Mouse (Mus musculus) cortical plate, adult 2 months (tissue): Measurements from ENCODE around the gene Abca13. TPM values are rescaled to one million over a fixed set of nuclear protein-coding genes. Genes with fewer than 3 reads are reported as not detected.

Source experiments
- H3K27ac ChIP-seq: fragments of 200-500 bp; 2 replicates; pipeline ENCODE4 v1.5.1; 2012; ENCODE audit warnings: low read length, control low read depth, inconsistent platforms; ENCODE audit not compliant: insufficient read depth
- H3K4me1 ChIP-seq: fragments of 200-500 bp; 2 replicates; pipeline ENCODE4 v1.6.1; 2011; ENCODE audit warnings: low read length; ENCODE audit not compliant: control insufficient read depth, insufficient read depth
- H3K4me3 ChIP-seq: fragments of 200-500 bp; 2 replicates; pipeline ENCODE4 v1.5.1; 2011; ENCODE audit warnings: mild to moderate bottlenecking, low read length, control low read depth; ENCODE audit not compliant: insufficient read depth
- CTCF ChIP-seq: fragments of 200-500 bp; IDR thresholded peaks from 2 replicates; pipeline ENCODE4 v1.5.1; 2011; ENCODE audit warnings: mild to moderate bottlenecking, control low read depth, low read length; ENCODE audit not compliant: insufficient read depth; ENCODE audit errors: extremely low read depth
- POLR2A ChIP-seq: fragments of 200-500 bp; IDR thresholded peaks from 2 replicates; pipeline ENCODE4 v1.6.1; 2011; ENCODE audit warnings: mild to moderate bottlenecking, low read length, control low read depth; ENCODE audit not compliant: insufficient read depth; ENCODE audit errors: extremely low read depth
- polyA plus RNA-seq: library from polyadenylated mRNA; depleted of rRNA; stranded (reverse); fragments of >200 nt; gene quantifications from 2 replicates; pipeline ENCODE4 v1.2.3, GENCODE M21; 2012

Abca13 gene
- polyA plus RNA-seq, 1 experiment: 0.04 TPM

GRCm38 (mm10) chr11:9568302-9568701, 376.6 kb downstream of the Abca13 start:
- Histone ChIP-seq H3K4me1 (no peaks in the 10 kb centered on the region; the same call in 1 of the 2 replicates), H3K27ac (no peak overlapping the region), H3K4me3 (no peak overlapping the region)
- TF ChIP-seq POLR2A (no peak), CTCF (no peak)

DNA sequence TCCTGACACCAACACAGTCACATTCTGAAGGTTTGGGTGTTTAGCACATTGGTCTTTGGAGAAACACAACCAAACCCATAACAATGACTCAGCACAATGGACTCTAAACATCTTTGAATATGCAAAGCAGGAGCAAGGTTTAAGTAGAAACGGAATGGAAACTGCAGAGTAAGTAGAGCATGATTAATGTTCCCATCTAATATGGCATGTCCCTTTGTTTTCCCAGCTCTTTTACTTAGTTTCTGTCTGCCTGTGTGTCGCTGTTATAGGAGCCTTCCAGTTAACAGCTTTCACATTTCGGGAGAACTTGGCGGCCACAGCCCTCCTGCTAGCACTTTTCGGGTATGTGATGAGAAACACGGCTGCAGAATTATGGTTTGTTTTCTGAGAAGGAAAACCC, 378.6 kb downstream of the Abca13 start:
- Histone ChIP-seq H3K4me3 (no peak overlapping the region), H3K4me1 (no peaks in the 10 kb centered on the region; the same call in 1 of the 2 replicates), H3K27ac (no peak overlapping the region)
- TF ChIP-seq CTCF (no peak), POLR2A (no peak)

- Histone ChIP-seq H3K27ac (no peak overlapping the region), H3K4me1 (no peaks in the 10 kb centered on the region)
Measured at GRCm38 (mm10) chr11:9574894-9575293, 383.2 kb downstream of the Abca13 start.

GRCm38 (mm10) chr11:9591757-9592316, 400.1 kb downstream of the Abca13 start:
- Histone ChIP-seq H3K27ac (no peak overlapping the region), H3K4me3 (no peak overlapping the region), H3K4me1 (no peaks in the 10 kb centered on the region)
- no peak for TF ChIP-seq CTCF

More at GRCm38 (mm10) chr11:9574894-9575293, 383.2 kb downstream of the Abca13 start:
- H3K4me3 ChIP-seq: no peak overlapping the region
- TF ChIP-seq CTCF: no peak

- TF ChIP-seq CTCF: no peak
- no peak for TF ChIP-seq POLR2A
- Histone ChIP-seq H3K27ac (no peak overlapping the region), H3K4me1 (no peaks in the 10 kb centered on the region), H3K4me3 (no peak overlapping the region)
Measured at GRCm38 (mm10) chr11:9597299-9597698, 405.6 kb downstream of the Abca13 start.

DNA sequence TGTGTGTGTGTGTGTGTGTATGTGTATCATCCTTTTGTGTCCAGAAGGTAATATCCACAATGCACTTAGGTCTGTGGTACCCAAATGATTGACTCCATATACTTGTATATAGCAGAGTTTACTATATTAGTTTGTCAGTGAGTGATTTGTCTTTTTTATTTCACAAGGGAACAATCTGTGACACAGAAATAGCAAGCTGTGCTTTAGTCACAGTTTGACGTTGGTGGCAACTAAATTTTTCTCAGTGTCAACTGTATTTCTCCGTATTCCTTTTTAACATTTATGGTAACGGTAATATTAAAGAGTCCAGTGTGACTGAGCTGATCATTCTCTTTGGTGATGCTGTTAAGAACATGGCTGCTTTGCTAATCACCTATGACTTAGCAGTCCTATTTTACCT, 409.4 kb downstream of the Abca13 start:
- no peak overlapping the region for H3K27ac ChIP-seq
- H3K4me1 ChIP-seq: no peaks in the 10 kb centered on the region
- H3K4me3 ChIP-seq: no peak overlapping the region
- TF ChIP-seq CTCF: no peak
- no peak for TF ChIP-seq POLR2A

DNA sequence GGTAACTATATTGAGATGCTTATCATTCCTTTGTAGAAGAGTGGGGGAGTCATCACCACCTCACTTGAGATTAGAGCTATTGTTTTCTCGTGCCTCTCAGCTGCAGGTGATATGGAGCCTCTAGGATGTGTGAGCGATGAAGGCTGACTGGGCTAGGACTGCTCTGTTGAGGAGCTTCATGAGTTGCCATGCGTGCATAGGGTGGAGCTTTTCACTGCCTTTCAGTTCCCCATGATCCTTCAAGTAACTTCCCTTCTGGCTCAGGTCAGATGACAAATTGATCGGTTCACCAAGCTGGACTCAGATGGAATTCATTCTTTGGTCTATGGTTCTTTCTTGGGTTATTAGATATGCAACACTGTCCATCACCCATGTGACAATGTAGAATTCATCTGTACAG, 410.4 kb downstream of the Abca13 start:
- Histone ChIP-seq H3K27ac (no peak overlapping the region), H3K4me3 (no peak overlapping the region), H3K4me1 (no peaks in the 10 kb centered on the region)
- TF ChIP-seq POLR2A: no peak
- no peak for TF ChIP-seq CTCF

DNA sequence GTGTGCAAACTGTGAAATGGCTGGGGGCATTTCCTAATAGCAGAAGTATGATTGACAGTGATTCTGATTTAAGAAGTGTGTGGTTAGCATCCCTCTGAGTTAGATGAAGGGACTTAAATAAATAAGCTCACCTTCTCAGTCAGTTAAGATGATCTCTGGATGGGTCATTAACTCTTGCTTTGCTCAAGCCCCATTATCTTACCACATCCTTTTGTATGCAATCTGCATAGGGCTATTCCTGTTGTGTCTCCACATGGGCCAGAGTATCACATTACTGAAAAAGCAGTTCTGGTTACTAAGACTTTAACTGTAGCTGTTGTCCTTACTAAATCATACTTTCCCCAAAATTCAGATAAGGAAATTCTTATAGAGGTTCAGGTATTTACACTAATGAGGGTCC, 416.5 kb downstream of the Abca13 start:
- TF ChIP-seq CTCF (no peak), POLR2A (no peak)
- Histone ChIP-seq H3K4me1 (no peaks in the 10 kb centered on the region), H3K27ac (no peak overlapping the region), H3K4me3 (no peak overlapping the region)

GRCm38 (mm10) chr11:9609075-9609474, 417.3 kb downstream of the Abca13 start:
- Histone ChIP-seq H3K4me3 (no peak overlapping the region), H3K4me1 (no peaks in the 10 kb centered on the region), H3K27ac (no peak overlapping the region)
- TF ChIP-seq CTCF: no peak
- TF ChIP-seq POLR2A: no peak

- no peak overlapping the region for H3K4me3 ChIP-seq
- TF ChIP-seq CTCF (no peak), POLR2A (no peak)
- no peaks in the 10 kb centered on the region for H3K4me1 ChIP-seq
- no peak overlapping the region for H3K27ac ChIP-seq
Measured at GRCm38 (mm10) chr11:9616133-9616532, 424.4 kb downstream of the Abca13 start.

DNA sequence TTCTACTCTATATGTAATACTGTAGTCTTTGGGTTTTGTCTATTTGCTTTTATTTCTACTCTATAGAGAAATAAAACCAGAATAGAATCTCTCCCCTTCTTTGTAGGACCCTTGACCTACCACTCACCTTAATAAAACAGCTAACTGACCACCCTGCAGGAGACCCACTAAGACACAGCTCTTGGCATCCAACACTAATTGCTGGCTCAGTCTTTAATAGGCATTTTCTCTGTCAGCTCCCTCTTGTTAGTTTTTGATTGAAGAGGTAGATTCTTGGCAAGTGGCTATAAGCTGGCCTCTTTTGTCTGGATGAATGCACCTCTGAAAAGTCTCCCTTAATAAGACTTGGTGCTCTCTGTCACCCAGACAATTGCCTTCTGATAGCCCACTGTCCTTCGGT, 424.9 kb downstream of the Abca13 start:
- H3K4me3 ChIP-seq: no peak overlapping the region
- no peak overlapping the region for H3K27ac ChIP-seq
- no peaks in the 10 kb centered on the region for H3K4me1 ChIP-seq
- no peak for TF ChIP-seq POLR2A
- TF ChIP-seq CTCF: no peak

GRCm38 (mm10) chr11:9619986-9620385, 428.2 kb downstream of the Abca13 start:
- TF ChIP-seq POLR2A: no peak
- no peak for TF ChIP-seq CTCF
- Histone ChIP-seq H3K4me1 (no peaks in the 10 kb centered on the region), H3K4me3 (no peak overlapping the region), H3K27ac (no peak overlapping the region)
